In genomic region chr3:54155639-54156315, GRCm38 (mm10) we compare ENCODE assay signal across 9 mouse cellular contexts. TPM values are rescaled to one million over a fixed set of nuclear protein-coding genes. Genes with fewer than 3 reads are reported as not detected.
A peak's percentile ranks its signal among the peaks of the same experiment; 100 is the strongest.
DNase-seq lines count a peak whose midpoint lies in the region; ATAC-seq and TF ChIP-seq lines count a peak whose summit lies in the region.
"Had no signal": no experiment of that assay in that cellular context is flagged by ENCODE, and none has a peak within 500 bp of the region (broad histone marks: within the 10 kb centered on the region; RNA-seq: fewer than 3 reads in every experiment).

TSS of gene Trpc4 (plus strand) at chr3:54156035.

- TF ChIP-seq POLR2A in small intestine, adult 2 months (IDR thresholded peaks at IDR 0.05; ENCODE audit: low read depth, low read length), result no peak

- TF ChIP-seq CTCF in hindbrain, postnatal 0 days (IDR thresholded peaks at IDR 0.05; ENCODE audit: low read depth), result no peak
- no peak for TF ChIP-seq CTCF in small intestine, adult 2 months (IDR thresholded peaks at IDR 0.05; ENCODE audit: extremely low read depth, insufficient read length, insufficient replicate concordance, low read depth, low read length)

- H3K27ac ChIP-seq in lung, embryonic 16.5 days (ENCODE audit: low read length), result no peak within 1 kb of the TSS
- no peak within 1 kb of the TSS; the same call in 1 of the 2 replicates for H3K27ac ChIP-seq in hindbrain, postnatal 0 days
- H3K27ac ChIP-seq in liver, embryonic 13.5 days, result no peak within 1 kb of the TSS
- no peak within 1 kb of the TSS for H3K27ac ChIP-seq in small intestine, adult 2 months (ENCODE audit: insufficient read depth, low read depth, low read length)

- H3K36me3 ChIP-seq in lung, embryonic 16.5 days (ENCODE audit: control insufficient read depth, insufficient read depth, low read length), result no peaks in the 10 kb centered on the region
- no peaks in the 10 kb centered on the region for H3K36me3 ChIP-seq in hindbrain, postnatal 0 days (ENCODE audit: insufficient read depth, low read length)
- no peaks in the 10 kb centered on the region for H3K36me3 ChIP-seq in liver, embryonic 13.5 days
- no peaks in the 10 kb centered on the region for H3K36me3 ChIP-seq in small intestine, adult 2 months (ENCODE audit: control insufficient read depth, insufficient read depth, low read length)

- peaks cover 24% of the 10 kb centered on the region for H3K27me3 ChIP-seq in lung, embryonic 16.5 days (ENCODE audit: control insufficient read depth, insufficient read depth, low read depth, low read length)
- H3K27me3 ChIP-seq in hindbrain, postnatal 0 days (ENCODE audit: insufficient read depth, low read length), result no peaks in the 10 kb centered on the region
- H3K27me3 ChIP-seq in liver, embryonic 13.5 days, result peaks cover 28% of the 10 kb centered on the region
- H3K27me3 ChIP-seq in small intestine, adult 2 months (ENCODE audit: control insufficient read depth, insufficient read depth, low read length), result no peaks in the 10 kb centered on the region

- no peak within 1 kb of the TSS for H3K9ac ChIP-seq in lung, embryonic 16.5 days (ENCODE audit: low read length)
- H3K9ac ChIP-seq in hindbrain, postnatal 0 days (replicated peaks; ENCODE audit: low read length), result peak within 1 kb of the TSS; percentile 37
- no peak within 1 kb of the TSS for H3K9ac ChIP-seq in liver, embryonic 13.5 days

- peaks cover 7% of the 10 kb centered on the region for H3K4me1 ChIP-seq in lung, embryonic 16.5 days (replicated peaks; ENCODE audit: control insufficient read depth, insufficient read depth, low read length)
- no peaks in the 10 kb centered on the region for H3K4me1 ChIP-seq in hindbrain, postnatal 0 days (ENCODE audit: insufficient read depth, low read length)
- H3K4me1 ChIP-seq in liver, embryonic 13.5 days (replicated peaks), result no peaks in the 10 kb centered on the region
- H3K4me1 ChIP-seq in small intestine, adult 2 months (ENCODE audit: control insufficient read depth, insufficient read depth, insufficient read length, low read length), result no peaks in the 10 kb centered on the region
- H3K4me1 ChIP-seq: megakaryocyte, embryonic 14.5 days had no signal

- peak within 1 kb of the TSS; percentile 49 for H3K4me2 ChIP-seq in lung, embryonic 16.5 days (ENCODE audit: low read depth, low read length)
- peak within 1 kb of the TSS; percentile 81 for H3K4me2 ChIP-seq in hindbrain, postnatal 0 days (ENCODE audit: low read depth, low read length)
- peak within 1 kb of the TSS; percentile 38 for H3K4me2 ChIP-seq in liver, embryonic 13.5 days

- H3K9me3 ChIP-seq in lung, embryonic 16.5 days (ENCODE audit: control insufficient read depth, low read length), result no peaks in the 10 kb centered on the region
- no peaks in the 10 kb centered on the region for H3K9me3 ChIP-seq in hindbrain, postnatal 0 days (ENCODE audit: low read length)
- H3K9me3 ChIP-seq in liver, embryonic 13.5 days (replicated peaks), result no peaks in the 10 kb centered on the region
- H3K9me3 ChIP-seq: megakaryocyte, embryonic 14.5 days had no signal

- no peak for DNase-seq in lung, adult 18-20 months
- DNase-seq in hindbrain, postnatal 0 days (ENCODE audit: low spot score), result peak; percentile 30
- no peak for DNase-seq in liver, embryonic 13.5 days

- peak within 1 kb of the TSS; percentile 34 for H3K4me3 ChIP-seq in lung, embryonic 16.5 days (ENCODE audit: low read length)
- H3K4me3 ChIP-seq in hindbrain, postnatal 0 days (ENCODE audit: low read length), result peak within 1 kb of the TSS; percentile 52
- H3K4me3 ChIP-seq in liver, embryonic 13.5 days (replicated peaks), result peak within 1 kb of the TSS; percentile 22
- H3K4me3 ChIP-seq in small intestine, adult 2 months (ENCODE audit: low read depth, low read length), result peak within 1 kb of the TSS; percentile 31
- H3K4me3 ChIP-seq: megakaryocyte, embryonic 14.5 days had no signal

- 2% methylated on average over 35 of the region's 36 CpGs for WGBS in lung, embryonic 16.5 days
- WGBS in hindbrain, postnatal 0 days, result under 1% methylated on average over 36 of the region's 36 CpGs
- 2% methylated on average over 36 of the region's 36 CpGs for WGBS in liver, embryonic 13.5 days (ENCODE audit: insufficient replicate concordance)
- 3% methylated on average over 36 of the region's 36 CpGs for WGBS in small intestine, adult 2 months

- ATAC-seq in lung, embryonic 16.5 days (ENCODE audit: low read depth), result peak; percentile 17; the same call in 1 of the 2 replicates
- 0 out of 2 replicates have a peak, but pooled peaks have one; percentile 19 for ATAC-seq in erythroid progenitor cell, adult 5-6 weeks (replicated peaks; ENCODE audit: low FRiP score, poor library complexity, severe bottlenecking)
- peak; percentile 77 for ATAC-seq in hindbrain, postnatal 0 days
- ATAC-seq in liver, embryonic 13.5 days (ENCODE audit: low read depth), result no peak
- no peak for ATAC-seq in activated CD4-positive, CD25-positive, alpha-beta regulatory T cell, adult 4 months
- no peak for ATAC-seq in megakaryocyte-erythroid progenitor cell, adult 5-6 weeks (replicated peaks; ENCODE audit: low FRiP score, low TSS enrichment, poor library complexity, severe bottlenecking)

RNA-seq across cellular contexts. Expression of gene Trpc4, which starts in this region (rescaled TPM):
- polyA plus RNA-seq in lung, embryonic 16.5 days (2015; fragmentation: Nextera tagmentation; extraction: Ambion mirVana), result 0.06 and 0.11 TPM in 2 replicates
- total RNA-seq in erythroid progenitor cell, adult 5-6 weeks (2015; ENCODE audit: low replicate concordance), result not detected in 2 replicates
- not detected in 2 replicates for total RNA-seq in erythroid progenitor cell, adult 5-6 weeks (2017; ENCODE audit: low replicate concordance)
- total RNA-seq in hindbrain, postnatal 0 days (2014; rRNA removed), result 6.0 and 8.4 TPM in 2 replicates
- 4.2 and 4.8 TPM in 2 replicates for polyA plus RNA-seq in hindbrain, postnatal 0 days (2015; fragmentation: Nextera tagmentation; extraction: Ambion mirVana)
- 0.07 and 0.09 TPM in 2 replicates for polyA plus RNA-seq in liver, embryonic 13.5 days (2015; fragmentation: Nextera tagmentation; extraction: Ambion mirVana)
- polyA plus RNA-seq in small intestine, adult 2 months (2012; rRNA removed), result 0.06 and 0.10 TPM in 2 replicates
- polyA plus RNA-seq in activated CD4-positive, CD25-positive, alpha-beta regulatory T cell, adult 4 months (2017; shearing (Covaris generic)), result not detected
- not detected in 2 replicates for total RNA-seq in megakaryocyte-erythroid progenitor cell, adult 5-6 weeks (2014; fragmentation: Nextera tagmentation)
- total RNA-seq in megakaryocyte-erythroid progenitor cell, adult 5-6 weeks (2017), result not detected in 2 replicates

Comparison
In these comparisons a context has a peak if more than half of its experiments do, and no peak if none do; other contexts are left out.
1. Peak in ATAC-seq, H3K4me3 ChIP-seq and H3K4me2 ChIP-seq in lung, embryonic 16.5 days; RNA of the gene not detected or under 1 TPM.
2. Peak in ATAC-seq in erythroid progenitor cell, adult 5-6 weeks; RNA of the gene not detected or under 1 TPM.